Mouse (Mus musculus) embryonic fibroblast, embryonic 13.5 days (primary cell): ENCODE data around the gene Kazn.

Experiments used
- CTCF ChIP-seq: IDR thresholded peaks from 2 replicates; pipeline ENCODE4 v1.5.1; 2011; ENCODE audit warnings: mild to moderate bottlenecking, control low read depth, low read length, moderate library complexity, borderline replicate concordance; ENCODE audit not compliant: insufficient read depth
- POLR2A ChIP-seq: IDR thresholded peaks from 2 replicates; pipeline ENCODE4 v1.6.1; 2011; ENCODE audit warnings: low read depth, mild to moderate bottlenecking, control low read depth, low read length, moderate library complexity

- TF ChIP-seq POLR2A (no peak), CTCF (no peak)
Measured at GRCm38 (mm10) chr4:142061485-142062240, 177.5 kb downstream of the Kazn start.
